Mouse (Mus musculus) small intestine, adult 2 months (tissue): Measurements from ENCODE around the gene Pcif1.

ENCODE experiments used
- CTCF ChIP-seq: fragments of 200-500 bp; IDR thresholded peaks from 2 replicates; pipeline ENCODE4 v1.5.1; 2012; ENCODE audit warnings: low read depth, mild to moderate bottlenecking, control low read depth, inconsistent platforms, low read length, moderate library complexity, mixed read lengths; ENCODE audit not compliant: insufficient replicate concordance, insufficient read length; ENCODE audit errors: extremely low read depth
- POLR2A ChIP-seq: fragments of 200-500 bp; IDR thresholded peaks from 2 replicates; pipeline ENCODE4 v1.6.1; 2012; ENCODE audit warnings: low read depth, mild to moderate bottlenecking, control low read depth, inconsistent platforms, low read length, moderate library complexity

- TF ChIP-seq CTCF (no peak), POLR2A (no peak)
Observed at GRCm38 (mm10) chr2:164862179-164862861, 16.8 kb upstream of the Pcif1 start.
